Mouse (Mus musculus) layer of hippocampus, postnatal 10 days (tissue): Measurements from ENCODE around the gene Lrrc10. TPM values are rescaled to one million over a fixed set of nuclear protein-coding genes. Genes with fewer than 3 reads are reported as not detected.
"Not testable (repeated sequence)": the region's sequence is repeated elsewhere in the genome, so short reads cannot be mapped to it uniquely, and the experiment has no call there.

Source experiments
- DNase-seq, 2 experiments: peaks; one replicate each; pipeline ENCODE4 v3.0.0; 2021; ENCODE audit warnings: low spot score in 2 of 2
- total RNA-seq, 2 experiments: library from RNA; stranded (reverse); gene quantifications; 2 replicates each; pipeline ENCODE4 v1.2.3; 2021

The Lrrc10 gene
- total RNA-seq, 2 experiments from 2014 or later: 0.34 TPM; not detected in 1

DNA sequence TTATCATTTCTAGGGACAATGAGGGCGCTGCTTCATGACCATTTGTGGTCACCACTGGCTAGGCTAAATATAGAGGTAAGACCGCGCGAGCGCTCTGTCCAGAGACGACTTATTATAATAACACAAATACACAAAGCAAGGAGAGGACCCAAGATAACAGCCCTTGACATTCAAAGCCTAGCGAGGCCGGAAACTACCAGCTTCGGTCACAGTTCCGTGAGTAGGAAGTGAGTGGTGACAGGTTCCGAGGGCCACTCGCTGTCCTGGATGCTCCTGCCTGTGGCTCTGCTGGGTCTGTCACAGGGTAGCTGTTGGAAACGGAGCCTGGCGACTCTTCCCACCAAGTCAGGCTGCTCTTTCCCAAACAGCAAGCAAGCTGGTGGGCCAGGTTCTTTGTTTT lies 2.8 kb upstream of the Lrrc10 start:
- no peak for DNase-seq

DNA sequence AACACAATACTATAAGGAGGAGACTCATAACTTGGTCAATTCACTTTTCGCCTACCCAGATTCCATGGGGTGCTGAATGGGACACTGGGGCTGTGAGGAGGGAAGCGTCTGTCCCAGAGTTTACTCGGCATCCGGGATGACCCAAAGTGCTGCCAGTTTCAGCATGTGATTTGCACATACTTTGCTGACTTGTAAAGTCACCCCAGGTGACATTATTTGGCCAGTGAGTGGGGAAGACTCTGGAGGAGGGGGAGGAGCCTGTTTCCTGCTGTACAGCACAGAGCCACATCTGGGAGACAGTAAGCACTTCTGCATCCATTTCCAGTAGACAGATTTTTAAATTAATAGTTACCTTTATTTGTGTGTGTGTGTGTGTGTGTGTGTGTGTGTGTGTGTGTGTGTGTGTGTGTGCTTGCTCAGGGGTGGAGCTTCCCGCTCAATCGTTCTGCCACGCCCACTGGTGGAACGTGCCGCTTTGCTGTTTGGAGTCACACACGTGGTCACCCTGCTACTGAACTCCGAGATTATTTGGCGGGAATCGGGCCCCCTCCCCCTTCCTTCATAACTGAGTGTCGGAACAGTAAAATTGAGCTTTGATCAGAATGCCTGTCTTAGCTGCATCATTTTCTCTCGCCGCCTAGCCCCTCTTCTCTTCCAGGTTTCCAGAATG lies 1.5 kb upstream of the Lrrc10 start:
- not testable (repeated sequence) for DNase-seq

DNA sequence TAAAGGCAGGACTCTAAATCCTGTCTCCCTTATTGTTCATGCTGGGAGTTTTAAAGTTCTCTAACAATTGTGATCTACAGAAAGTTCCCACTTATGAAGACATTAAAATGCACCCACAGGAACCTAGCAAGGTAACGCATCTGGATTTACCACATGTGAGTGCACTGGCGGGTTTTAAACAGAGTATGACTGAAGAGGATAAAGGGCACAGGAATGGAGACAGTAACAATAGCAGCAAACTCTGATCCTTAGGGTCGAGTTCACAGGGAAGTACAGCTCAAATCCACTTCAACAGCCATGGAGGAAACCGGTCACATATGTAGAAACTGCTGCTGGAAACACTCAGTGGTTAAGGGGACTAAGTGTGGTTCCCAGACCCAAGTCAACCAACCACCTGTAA lies 4.1 kb downstream of the Lrrc10 start:
- DNase-seq: no peak

DNA sequence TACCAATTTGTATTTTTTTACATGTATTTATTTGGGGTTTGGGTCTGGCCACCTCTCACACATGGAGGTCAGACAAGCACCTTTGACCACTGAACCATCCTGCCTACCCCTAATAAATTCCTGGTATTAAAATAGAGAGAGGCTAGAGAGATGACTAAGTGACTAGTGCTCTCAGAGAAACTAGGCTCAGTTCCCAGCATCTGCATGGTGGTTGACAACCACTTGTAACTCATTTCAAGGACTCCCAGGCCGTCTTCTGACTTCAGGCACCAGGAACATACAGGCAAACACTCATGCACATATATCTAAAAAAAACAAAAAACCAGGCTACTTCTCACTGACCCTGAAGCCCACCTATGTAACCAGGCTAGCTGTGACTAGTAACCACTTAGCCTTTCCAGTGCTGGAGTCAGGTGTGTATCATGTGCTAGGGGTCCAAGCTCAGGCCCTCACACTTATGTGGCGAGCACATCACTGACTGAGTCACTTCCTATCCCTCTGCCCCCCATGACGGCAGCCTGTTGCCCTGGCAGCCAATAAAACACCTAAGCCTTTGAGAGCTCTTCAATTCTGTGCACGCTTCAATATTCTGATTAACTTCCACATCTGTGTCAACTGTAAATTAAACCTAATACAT lies 4.9 kb downstream of the Lrrc10 start:
- no peak for DNase-seq

DNA sequence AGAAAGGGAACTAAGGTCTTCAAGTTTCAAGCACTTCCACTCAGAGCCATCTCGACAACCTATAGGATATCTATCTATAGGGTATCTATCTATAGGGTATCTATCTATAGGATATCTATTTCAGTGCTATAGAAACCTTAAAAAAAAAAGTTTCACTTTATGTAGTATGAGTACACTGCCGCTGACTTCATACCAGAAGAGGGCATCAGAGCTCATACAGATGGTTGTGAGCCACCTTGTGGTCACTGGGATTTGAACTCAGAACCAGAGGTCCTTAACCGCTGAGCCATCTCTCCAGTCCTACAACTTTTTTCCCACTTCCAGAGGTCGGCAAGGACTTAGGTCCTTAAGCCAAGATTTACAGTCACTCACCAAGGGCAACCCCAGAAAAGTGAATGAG lies 10.5 kb downstream of the Lrrc10 start:
- no peak for DNase-seq

DNA sequence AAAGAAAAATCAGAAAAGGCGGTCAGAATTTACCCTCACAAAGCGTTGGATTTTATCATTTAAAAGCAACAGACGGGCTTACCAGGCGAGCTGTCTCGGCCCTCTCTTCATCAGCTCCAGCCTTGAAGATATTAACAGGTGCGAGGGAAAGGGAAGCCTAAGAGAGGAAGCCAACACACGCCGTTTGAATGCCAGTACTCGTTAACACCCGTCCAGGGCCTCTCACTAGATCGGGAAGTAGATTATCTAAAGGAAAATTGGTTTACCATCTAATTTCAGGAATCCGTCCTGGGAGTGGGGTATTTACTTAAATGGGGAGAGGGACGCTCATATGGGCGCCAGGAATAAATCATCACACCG lies 17.7 kb downstream of the Lrrc10 start:
- no peak for DNase-seq

DNA sequence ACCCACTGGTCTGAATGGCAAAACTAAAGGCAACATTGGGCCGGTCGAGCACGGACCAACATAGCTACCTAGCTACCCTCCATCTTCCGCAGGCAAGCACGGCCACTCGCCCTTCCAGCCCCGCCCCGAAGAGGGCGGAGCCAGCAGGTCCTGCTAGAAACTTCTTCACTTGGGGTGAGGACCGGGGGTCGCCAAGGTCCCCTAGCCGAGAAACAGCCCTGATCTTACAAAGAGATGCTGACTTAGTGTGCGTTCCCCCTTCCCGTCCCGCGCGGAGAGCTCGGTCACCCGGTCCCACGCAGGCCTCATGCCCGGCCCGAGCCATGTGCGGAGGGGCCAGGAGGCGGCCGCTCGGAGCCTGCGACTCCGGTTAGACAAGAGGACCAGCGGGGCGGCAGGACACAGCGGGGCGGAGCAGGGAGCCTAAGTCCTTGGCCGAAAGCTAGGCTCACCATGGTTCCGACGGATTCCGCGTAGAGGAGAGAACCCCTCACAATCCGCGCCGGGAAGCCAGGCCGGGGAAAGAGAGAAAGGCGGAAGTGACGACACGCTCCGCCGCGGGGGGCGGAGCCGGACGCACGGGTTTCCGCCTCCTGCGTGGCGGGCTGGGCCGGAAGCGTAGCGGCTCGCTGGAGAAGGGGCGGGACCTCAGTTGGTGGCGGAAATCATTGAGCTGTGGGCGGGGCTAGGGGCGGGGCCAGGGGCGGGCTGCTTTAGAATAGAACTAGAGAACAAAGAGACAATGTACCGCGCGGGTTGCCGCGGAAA lies 18.3 kb downstream of the Lrrc10 start, which contains the start of gene Cct2:
Gene Cct2, minus strand, starts transcription at position 561 of the 768 bp plus-strand sequence.
- DNase-seq: peak; percentile 84 to 89

DNA sequence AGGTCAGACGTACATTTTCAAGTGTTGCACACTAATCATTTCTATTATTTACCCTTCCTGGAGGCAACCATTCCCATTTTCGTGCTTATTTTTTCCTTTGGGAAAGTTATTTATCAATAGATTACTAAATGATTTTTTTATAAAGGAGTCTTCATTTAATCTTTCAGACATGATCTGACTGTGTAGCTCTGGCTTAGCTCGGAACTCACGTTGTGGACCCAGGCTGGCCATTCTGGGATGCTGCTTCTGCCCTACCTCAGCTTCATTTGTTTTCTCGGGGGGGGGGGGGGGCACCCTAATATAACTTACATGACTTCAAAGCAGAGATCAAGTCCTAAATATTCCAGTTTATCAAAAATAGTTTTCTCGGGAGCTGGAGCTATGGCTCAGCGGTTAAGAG lies 18.9 kb downstream of the Lrrc10 start:
- no peak for DNase-seq

DNA sequence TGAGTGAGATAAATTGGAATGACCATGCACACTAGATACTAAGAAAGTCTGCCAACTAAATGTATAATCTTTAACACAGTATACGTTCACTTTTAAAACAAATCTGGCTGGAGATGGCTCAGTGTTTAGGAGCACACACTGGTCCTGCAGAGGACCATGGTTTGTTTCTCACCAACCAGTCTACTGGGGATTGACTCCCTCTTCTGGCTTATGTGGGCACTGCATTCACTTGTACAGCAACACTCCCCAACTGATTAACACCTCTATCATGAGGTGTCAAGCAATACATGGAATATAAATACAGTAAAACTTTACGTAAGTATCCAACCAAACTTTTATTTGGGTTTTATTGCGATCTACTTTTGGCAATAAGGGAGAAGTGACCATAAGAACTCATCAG lies 24.0 kb downstream of the Lrrc10 start:
- no peak for DNase-seq

DNA sequence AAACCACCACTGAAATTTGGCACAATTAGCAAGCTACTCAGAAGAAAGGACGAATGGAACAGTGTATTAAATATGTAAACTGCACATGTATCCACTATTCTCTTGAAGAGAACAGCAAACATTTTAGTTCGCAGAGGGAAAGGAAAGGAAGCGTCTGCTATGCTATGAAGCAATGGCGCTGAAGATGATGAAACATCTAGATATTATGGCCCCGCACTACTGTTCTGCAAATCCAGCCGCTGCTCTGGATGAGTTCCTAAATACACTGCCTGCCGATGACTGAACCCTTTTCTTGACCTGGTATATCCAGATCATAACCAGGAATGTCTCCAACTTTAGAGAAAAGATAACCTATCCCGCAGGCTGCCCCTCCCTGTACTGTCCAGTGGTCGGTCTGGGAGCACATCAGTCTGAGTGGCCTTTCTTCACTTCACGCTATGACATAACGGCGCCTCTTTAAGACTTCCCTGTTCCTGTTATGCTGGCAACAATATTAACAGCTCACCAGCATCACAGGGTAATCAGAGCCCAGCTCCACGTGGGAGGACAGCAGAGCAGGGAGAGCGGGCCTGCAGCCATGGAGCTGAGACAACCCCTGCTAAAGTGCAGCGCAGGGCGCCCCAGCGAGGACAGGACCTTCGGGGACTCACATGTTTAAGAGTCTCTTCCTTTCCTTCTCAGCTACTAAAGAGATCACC lies 27.2 kb downstream of the Lrrc10 start:
- DNase-seq: no peak

DNA sequence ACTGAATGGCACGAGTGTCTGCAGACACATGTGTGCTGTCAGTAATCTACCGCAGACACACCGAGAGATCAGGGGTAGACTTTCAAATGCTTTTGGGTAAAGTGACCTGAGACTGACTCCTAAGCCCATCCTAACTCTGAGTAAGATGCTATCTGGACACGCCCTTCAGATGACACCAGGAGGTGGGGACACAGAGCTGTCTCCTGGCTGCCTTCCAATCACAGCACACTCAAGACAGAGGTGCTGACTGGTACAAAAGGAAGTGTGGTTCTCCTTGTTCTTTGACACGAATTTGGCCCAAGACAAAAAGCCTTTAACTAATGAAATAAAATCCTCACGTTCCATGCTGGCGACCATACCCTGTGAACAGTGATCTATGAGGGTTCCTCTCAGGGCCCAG lies 28.0 kb downstream of the Lrrc10 start:
- DNase-seq: no peak

DNA sequence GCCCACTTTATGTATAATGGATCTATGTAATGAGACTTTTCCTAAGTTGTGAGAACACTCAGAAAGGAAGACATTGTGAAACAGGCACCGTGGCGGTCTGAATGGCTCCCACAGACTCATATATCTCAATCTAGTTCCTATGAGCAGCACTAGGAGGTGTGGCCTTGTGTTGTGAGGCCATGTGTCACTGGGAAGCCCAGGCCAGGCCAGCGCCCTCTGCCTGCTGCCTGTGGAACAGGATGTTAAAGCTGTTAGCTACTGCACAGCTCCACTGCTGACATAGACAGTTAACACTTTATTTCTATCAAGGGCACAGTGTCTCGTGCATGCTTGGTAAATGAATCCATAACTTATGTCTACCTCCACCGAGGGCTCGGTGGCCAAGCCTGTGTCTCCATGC lies 33.1 kb downstream of the Lrrc10 start:
- DNase-seq: peak in 1 of 2 experiments; percentile 28

DNA sequence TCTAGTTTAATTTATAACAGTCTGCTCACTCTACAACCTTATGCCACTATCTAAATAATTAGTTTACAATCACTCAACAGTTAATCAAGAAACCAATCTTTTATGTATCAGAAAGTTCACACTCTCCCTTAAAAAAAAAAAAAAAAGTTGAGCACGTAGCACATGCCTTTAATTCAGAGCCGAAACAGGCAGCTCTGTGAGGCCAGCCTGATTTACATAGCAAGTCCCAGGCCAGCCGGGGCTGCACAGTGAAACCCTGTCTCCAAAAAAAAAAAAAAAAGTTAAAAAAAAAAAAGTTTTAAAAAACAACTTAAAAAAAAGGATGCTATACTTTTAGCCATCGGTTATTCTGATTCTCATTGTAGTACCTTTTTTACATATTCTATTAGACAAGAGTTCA lies 36.2 kb downstream of the Lrrc10 start:
- DNase-seq: no peak

DNA sequence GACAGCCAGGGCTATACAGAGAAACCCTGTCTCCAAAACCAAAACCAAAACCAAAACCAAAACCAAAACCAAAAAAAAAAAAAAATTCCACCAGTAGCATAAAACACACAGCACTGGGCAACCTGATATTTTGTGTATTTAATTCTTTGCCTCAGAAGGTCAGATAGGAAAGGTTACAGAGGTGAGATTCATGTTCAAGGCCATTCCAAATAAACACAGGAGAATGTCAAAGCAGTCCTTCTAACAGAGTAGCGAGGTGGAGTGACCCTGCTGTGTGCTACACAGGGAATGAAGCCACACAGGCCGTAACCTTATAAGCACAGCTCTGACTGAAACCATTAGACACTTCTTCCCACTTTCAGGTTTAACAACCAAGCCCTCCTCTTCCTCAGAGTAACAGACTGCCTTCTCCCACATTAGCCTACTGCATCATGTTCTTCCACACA lies 36.8 kb downstream of the Lrrc10 start:
- DNase-seq: no peak

DNA sequence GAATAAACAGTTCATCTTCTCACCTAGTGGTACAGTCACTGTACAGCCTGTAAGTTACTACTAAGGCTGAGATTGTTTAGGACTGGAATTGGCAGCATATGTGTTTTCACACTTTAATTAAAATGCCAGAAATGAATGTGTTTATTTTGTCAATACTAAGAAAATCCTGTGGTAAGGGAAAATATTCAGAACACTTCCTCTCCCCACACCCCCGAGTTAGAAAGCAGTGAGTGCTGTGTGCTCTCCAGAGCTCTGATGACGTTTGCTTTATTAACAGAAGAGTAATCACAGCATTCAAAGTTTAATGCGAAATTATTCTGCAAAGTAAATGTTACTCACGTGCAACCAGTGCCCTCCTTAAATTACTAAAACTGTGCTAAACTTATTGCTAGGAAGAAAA lies 44.5 kb downstream of the Lrrc10 start:
- DNase-seq: no peak

DNA sequence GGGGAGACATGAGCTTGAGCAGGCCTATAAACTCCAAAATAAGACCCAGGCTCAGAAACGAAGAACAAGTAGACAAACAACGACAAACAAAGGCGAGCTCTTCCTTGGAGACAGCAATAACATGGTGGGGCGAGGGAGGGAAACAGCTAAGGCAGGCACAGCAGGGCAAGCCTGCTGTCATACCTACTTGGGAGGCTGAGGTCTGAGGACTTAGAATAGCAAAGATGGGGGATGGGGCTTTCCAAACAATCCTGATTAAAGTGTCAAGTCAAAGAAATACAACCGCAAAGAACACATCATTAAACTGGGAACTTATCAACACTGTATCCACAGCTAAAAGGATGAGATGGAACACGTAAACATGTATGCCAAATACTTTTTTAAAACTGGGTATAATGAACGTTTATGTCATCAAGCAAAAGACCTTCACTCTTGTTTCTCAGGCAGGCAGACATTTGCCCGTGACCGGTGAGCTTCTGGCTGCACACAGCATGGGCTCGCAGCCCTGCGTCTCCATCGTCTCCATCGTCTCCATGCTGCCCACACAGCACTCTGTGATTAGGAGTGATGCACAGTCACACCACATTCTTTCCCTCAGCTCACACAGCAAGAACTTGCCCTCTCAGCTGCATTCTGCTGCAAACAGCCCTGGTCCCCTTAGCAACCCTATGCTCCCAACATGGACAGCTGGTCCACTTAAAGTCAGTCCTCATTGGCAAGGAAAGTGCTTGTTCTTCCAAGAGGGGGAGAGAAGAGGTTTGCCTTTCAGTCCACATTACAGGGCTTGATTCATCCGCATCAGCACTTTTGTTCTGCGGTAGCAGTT lies 49.6 kb downstream of the Lrrc10 start:
- peak; percentile 41 for DNase-seq

DNA sequence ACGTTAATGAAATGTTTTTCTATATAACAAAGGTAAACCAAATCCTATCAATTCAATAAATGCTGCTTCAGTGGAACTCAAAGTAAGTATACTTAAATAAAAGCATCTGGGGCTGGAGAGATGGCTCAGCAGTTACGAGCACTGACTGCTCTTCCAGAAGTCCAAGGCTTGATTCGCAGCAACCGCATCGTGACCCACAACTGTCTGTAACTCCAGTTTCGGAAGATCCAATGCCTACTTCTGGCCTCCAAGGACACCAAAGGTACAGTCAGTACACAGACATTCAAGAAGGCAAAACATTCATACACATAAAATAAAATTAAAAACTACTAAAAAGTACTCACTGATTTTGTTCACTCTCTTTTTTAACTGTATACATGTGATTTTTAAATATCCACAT lies 51.0 kb downstream of the Lrrc10 start:
- DNase-seq: no peak
